ENCODE assay signal across 7 mouse cellular contexts in the genomic region with DNA sequence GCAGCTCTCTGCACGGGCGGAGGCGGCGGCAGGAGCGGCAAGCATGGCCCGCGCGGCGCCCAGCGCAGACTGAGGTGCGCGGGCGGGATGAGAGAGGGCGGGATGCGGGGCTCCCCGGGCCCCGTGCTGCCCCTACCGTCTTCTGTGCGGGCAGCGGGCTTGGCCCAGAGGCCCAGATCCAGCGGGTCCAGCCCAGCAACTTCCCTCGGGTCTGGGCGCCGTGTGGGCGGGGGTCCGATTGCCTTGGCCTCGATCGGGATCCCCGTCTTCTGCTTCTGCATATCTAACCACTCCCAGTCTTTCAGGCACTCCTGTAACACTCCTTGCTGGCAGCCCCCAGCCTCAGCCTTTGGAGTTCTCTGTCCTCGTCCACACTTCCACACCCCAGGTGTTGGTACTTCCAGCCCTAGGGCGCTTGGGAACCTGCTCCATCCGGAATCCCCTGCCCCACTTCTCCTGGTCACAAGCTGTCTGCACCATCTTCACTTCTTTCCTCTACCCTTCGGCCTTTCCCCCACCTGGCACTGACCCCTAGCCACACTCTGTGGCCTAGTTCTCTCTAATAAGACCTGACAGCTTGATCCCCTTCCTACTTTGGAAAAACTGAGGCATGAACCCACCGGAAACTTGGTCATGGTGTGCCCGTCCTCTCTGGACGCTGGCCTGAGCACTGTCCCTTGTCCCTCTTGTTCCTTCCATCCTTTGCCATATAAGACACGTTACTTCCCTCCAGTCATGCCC. TPM values are rescaled to one million over a fixed set of nuclear protein-coding genes. Genes with fewer than 3 reads are reported as not detected.
A peak's percentile ranks its signal among the peaks of the same experiment; 100 is the strongest.
DNase-seq lines count a peak whose midpoint lies in the region; ATAC-seq and TF ChIP-seq lines count a peak whose summit lies in the region.

No protein-coding gene starts in this region.

- no peak; the same call in 1 of the 2 replicates for TF ChIP-seq CTCF in left cerebral cortex, adult 2 months (IDR thresholded peaks at IDR 0.05)
- no peak for TF ChIP-seq CTCF in MEL (IDR thresholded peaks at IDR 0.05 in 2 of 3, conservative IDR thresholded peaks at IDR 0.05 in 1 of 3; ENCODE audit: control insufficient read depth in 1 of 3, insufficient read depth in 1 of 3, low read depth in 2 of 3, low read length in 3 of 3, poor library complexity in 1 of 3, severe bottlenecking in 1 of 3)

- no peak for TF ChIP-seq RAD21 in MEL (IDR thresholded peaks at IDR 0.05; ENCODE audit: low read depth, low read length)

- 2% methylated on average over 37 of the region's 37 CpGs for whole genome bisulfite sequencing in embryonic facial prominence, embryonic 10.5 days
- WGBS in hindbrain, embryonic 12.5 days: 3% methylated on average over 18 of the region's 37 CpGs

- peak in 1 of 2 experiments; percentile 10; a peak in 1 of 4 replicates for TF ChIP-seq POLR2A in MEL (IDR thresholded peaks at IDR 0.05; ENCODE audit: control insufficient read depth in 1 of 2, insufficient read depth in 1 of 2, low read depth in 1 of 2, low read length in 2 of 2, poor library complexity in 1 of 2)

- no peaks in the 10 kb centered on the region for H3K27me3 ChIP-seq in MEL (ENCODE audit: control insufficient read depth in 1 of 2, insufficient read depth in 2 of 2, low read length in 2 of 2)
- no peaks in the 10 kb centered on the region for H3K27me3 ChIP-seq in embryonic facial prominence, embryonic 10.5 days (replicated peaks; ENCODE audit: low read depth, poor library complexity, severe bottlenecking)
- no peaks in the 10 kb centered on the region for H3K27me3 ChIP-seq in hindbrain, embryonic 12.5 days

- no peak for TF ChIP-seq EP300 in MEL (IDR thresholded peaks at IDR 0.05; ENCODE audit: low read depth in 1 of 2, low read length in 2 of 2)

- DNase-seq in left cerebral cortex, adult 2 months (ENCODE audit: extremely low spot score in 1 of 2, low spot score in 2 of 2): peak in 1 of 2 experiments; percentile 70
- DNase-seq in left cerebral cortex, postnatal 25 days (ENCODE audit: low spot score in 2 of 2): no peak
- DNase-seq in MEL (ENCODE audit: low read depth, low spot score) (peak; percentile 59), MN1 (ENCODE audit: low spot score) (no peak)
- no peak for DNase-seq in embryonic facial prominence, embryonic 10.5 days (ENCODE audit: low spot score)

- H3K79me2 ChIP-seq in MEL (ENCODE audit: control insufficient read depth, insufficient read depth, low read length, poor library complexity): peaks cover 15% of the 10 kb centered on the region

- peak overlapping the region; percentile 91 for H3K4me2 ChIP-seq in hindbrain, embryonic 12.5 days (replicated peaks)

- ATAC-seq in hindbrain, embryonic 12.5 days (ENCODE audit: low FRiP score): peak; percentile 71
- peak; percentile 7 for ATAC-seq in megakaryocyte, adult 5-6 weeks (ENCODE audit: poor library complexity, severe bottlenecking)

- H3K9ac ChIP-seq in MEL (ENCODE audit: control insufficient read depth, low read depth, low read length, poor library complexity, severe bottlenecking): peak overlapping the region; percentile 92
- H3K9ac ChIP-seq in hindbrain, embryonic 12.5 days: peak overlapping the region; percentile 93

- peaks cover 9 to 26% of the 10 kb centered on the region in 2 experiments for H3K4me1 ChIP-seq in MEL (ENCODE audit: control insufficient read depth in 1 of 2, insufficient read depth in 2 of 2, low read length in 2 of 2)
- H3K4me1 ChIP-seq in embryonic facial prominence, embryonic 10.5 days: peaks cover 49% of the 10 kb centered on the region
- H3K4me1 ChIP-seq in hindbrain, embryonic 12.5 days: peaks cover 21% of the 10 kb centered on the region

- no peaks in the 10 kb centered on the region for H3K9me3 ChIP-seq in MEL (replicated peaks; ENCODE audit: insufficient read depth, low read length)
- H3K9me3 ChIP-seq in embryonic facial prominence, embryonic 10.5 days: no peaks in the 10 kb centered on the region
- no peaks in the 10 kb centered on the region for H3K9me3 ChIP-seq in hindbrain, embryonic 12.5 days (replicated peaks)

- intact Hi-C loops in left cerebral cortex, adult 2 months (cut with DNase I): loop anchor here (5.0 kb wide), 1 partner anchor 47 kb away; no protein-coding TSS in a partner anchor
- intact Hi-C loops in left cerebral cortex, postnatal 25 days (cut with DNase I): loop anchor here (2.0 kb wide), 1 partner anchor 15 kb away; no protein-coding TSS in a partner anchor

- peaks cover 0 to 22% of the 10 kb centered on the region in 2 experiments; a peak in 2 of 4 replicates for H3K36me3 ChIP-seq in MEL (ENCODE audit: control insufficient read depth in 1 of 2, insufficient read depth in 2 of 2, low read length in 2 of 2)
- peaks cover 25% of the 10 kb centered on the region for H3K36me3 ChIP-seq in embryonic facial prominence, embryonic 10.5 days (replicated peaks)
- peaks cover 2% of the 10 kb centered on the region; the same call in 1 of the 2 replicates for H3K36me3 ChIP-seq in hindbrain, embryonic 12.5 days

- H3K27ac ChIP-seq in left cerebral cortex, adult 2 months: peak overlapping the region; percentile 97
- H3K27ac ChIP-seq in MEL (ENCODE audit: control insufficient read depth, low read depth, low read length): peak overlapping the region; percentile 61
- H3K27ac ChIP-seq in embryonic facial prominence, embryonic 10.5 days (replicated peaks): peak overlapping the region; percentile 95
- H3K27ac ChIP-seq in hindbrain, embryonic 12.5 days: peak overlapping the region; percentile 83

- peak overlapping the region; percentile 96 for H3K4me3 ChIP-seq in left cerebral cortex, adult 2 months
- peak overlapping the region; percentile 77 to 90 for H3K4me3 ChIP-seq in MEL (ENCODE audit: control insufficient read depth in 1 of 2, insufficient read depth in 1 of 2, low read depth in 2 of 2, low read length in 2 of 2)
- peak overlapping the region; percentile 91 for H3K4me3 ChIP-seq in embryonic facial prominence, embryonic 10.5 days
- H3K4me3 ChIP-seq in hindbrain, embryonic 12.5 days: peak overlapping the region; percentile 87

TF ChIP-seq in MEL, 35 proteins besides CTCF, POLR2A, EP300 and RAD21:
- peak; percentile 42; the same call in 1 of the 2 replicates for TF ChIP-seq SIN3A (IDR thresholded peaks at IDR 0.05; ENCODE audit: low read length)
- no peak for TF ChIP-seq TAL1 (IDR thresholded peaks at IDR 0.05; ENCODE audit: low read length)
- no peak for TF ChIP-seq UBTF (IDR thresholded peaks at IDR 0.05; ENCODE audit: borderline replicate concordance, insufficient read depth, low read depth, low read length)
- no peak for TF ChIP-seq ZKSCAN1 (IDR thresholded peaks at IDR 0.05; ENCODE audit: low read depth, low read length)
- TF ChIP-seq TCF12 (IDR thresholded peaks at IDR 0.05; ENCODE audit: low read depth, low read length): no peak

RNA-seq across cellular contexts. Expression of gene St3gal2, which starts 0.5 kb away (rescaled TPM):
- total RNA-seq in left cerebral cortex, adult 2 months (2021): 10 to 100 TPM; 88.4 to 97.4 TPM
- total RNA-seq in left cerebral cortex, postnatal 25 days (2021): 10 to 100 TPM; 86.2 to 88.7 TPM
- total RNA-seq in MEL (2012; rRNA removed): 4.0 and 5.2 TPM in 2 replicates
- 10 to 100 TPM in 1 of 2 experiments, not detected in 1; 18.0 TPM for polyA plus RNA-seq in MEL (2012; ENCODE audit: insufficient read depth in 1 of 2, insufficient read length in 2 of 2, low read depth in 1 of 2, low replicate concordance in 2 of 2, missing spikeins in 1 of 2)
- polyA plus RNA-seq in embryonic facial prominence, embryonic 10.5 days (2016; fragmentation: Nextera tagmentation; extraction: Ambion mirVana): 34.5 and 34.8 TPM in 2 replicates
- 30.4 and 31.2 TPM in 2 replicates for polyA plus RNA-seq in hindbrain, embryonic 12.5 days (2016; fragmentation: Nextera tagmentation; extraction: Ambion mirVana)
- total RNA-seq in megakaryocyte, adult 5-6 weeks (2015): 23.1 and 25.0 TPM in 2 replicates
- total RNA-seq in megakaryocyte, adult 5-6 weeks (2017): 15.2 and 17.0 TPM in 2 replicates

RNA-seq across cellular contexts. Expression of gene Fuk, which starts 17.9 kb away (rescaled TPM):
- 10 to 100 TPM; 20.7 to 21.0 TPM for total RNA-seq in left cerebral cortex, adult 2 months (2021)
- total RNA-seq in left cerebral cortex, postnatal 25 days (2021): 10 to 100 TPM; 15.9 to 19.0 TPM
- 8.3 and 9.1 TPM in 2 replicates for total RNA-seq in MEL (2012; rRNA removed)
- polyA plus RNA-seq in MEL (2012; ENCODE audit: insufficient read depth in 1 of 2, insufficient read length in 2 of 2, low read depth in 1 of 2, low replicate concordance in 2 of 2, missing spikeins in 1 of 2): 10 to 100 TPM in 1 of 2 experiments, not detected in 1; 10.6 TPM
- 16.2 and 16.5 TPM in 2 replicates for polyA plus RNA-seq in embryonic facial prominence, embryonic 10.5 days (2016; fragmentation: Nextera tagmentation; extraction: Ambion mirVana)
- 11.4 and 11.9 TPM in 2 replicates for polyA plus RNA-seq in hindbrain, embryonic 12.5 days (2016; fragmentation: Nextera tagmentation; extraction: Ambion mirVana)
- 1.5 and 3.4 TPM in 2 replicates for total RNA-seq in megakaryocyte, adult 5-6 weeks (2015)
- total RNA-seq in megakaryocyte, adult 5-6 weeks (2017): 3.7 TPM in 2 replicates
